Mouse (Mus musculus) cerebellum, postnatal 14 days (tissue): Measurements from ENCODE around the gene Gm3739.
"Not testable (repeated sequence)": the region's sequence is repeated elsewhere in the genome, so short reads cannot be mapped to it uniquely, and the experiment has no call there.

Experiments used
- DNase-seq, 2 experiments: peaks; one replicate each; pipeline ENCODE4 v3.0.0; 2021; ENCODE audit warnings: mixed read lengths in 2 of 2

The Gm3739 gene

GRCm38 (mm10) chr14:7314661-7315060 lies at the start of gene Gm3739:
TSS of gene Gm3739 (minus strand) at chr14:7315049.
- peak; percentile 8 to 9 for DNase-seq

- not testable (repeated sequence) for DNase-seq
Measured at GRCm38 (mm10) chr14:7332295-7332694, 17.4 kb upstream of the Gm3739 start, which contains the start of gene Gm5797. TSS of gene Gm5797 (minus strand) at chr14:7332395.

- peak; percentile 22 to 26 for DNase-seq
Measured at GRCm38 (mm10) chr14:7315093-7315492, 244 bp upstream of the Gm3739 start.

GRCm38 (mm10) chr14:7264614-7265013 lies 50.2 kb downstream of the Gm3739 start, which contains the start of gene Gm3727:
TSS of gene Gm3727 (minus strand) at chr14:7264714.
- DNase-seq: not testable (repeated sequence)
